Mouse (Mus musculus) urinary bladder, postnatal 10 days (tissue): ENCODE results near the gene Efna4.

Source experiments
- DNase-seq: peaks from one replicate; pipeline ENCODE4 v3.0.0; 2022; ENCODE audit warnings: low spot score

Gene Efna4

GRCm38 (mm10) chr3:89305105-89305504 is 32.7 kb downstream of the Efna4 start:
- no peak for DNase-seq

- no peak for DNase-seq
These were observed 33.4 kb downstream of the Efna4 start for GRCm38 (mm10) chr3:89304440-89304839.

- no peak for DNase-seq
These were observed 37.3 kb downstream of the Efna4 start for GRCm38 (mm10) chr3:89300514-89300913.

- no peak for DNase-seq
These were observed 37.8 kb downstream of the Efna4 start for GRCm38 (mm10) chr3:89300071-89300470.

- no peak for DNase-seq
These were observed 38.3 kb downstream of the Efna4 start for GRCm38 (mm10) chr3:89299499-89299898.

- DNase-seq: no peak
These were observed 38.9 kb downstream of the Efna4 start for GRCm38 (mm10) chr3:89298908-89299307.

- DNase-seq: no peak
These were observed 40.9 kb downstream of the Efna4 start for GRCm38 (mm10) chr3:89296761-89297396.

- no peak for DNase-seq
These were observed 42.1 kb downstream of the Efna4 start for GRCm38 (mm10) chr3:89295685-89296230.

- no peak for DNase-seq
These were observed 43.6 kb downstream of the Efna4 start for GRCm38 (mm10) chr3:89294195-89294594.

- DNase-seq: no peak
These were observed 44.4 kb downstream of the Efna4 start for GRCm38 (mm10) chr3:89293247-89293918.

GRCm38 (mm10) chr3:89292303-89292702 is 45.5 kb downstream of the Efna4 start:
- no peak for DNase-seq

- DNase-seq: no peak
These were observed 46.0 kb downstream of the Efna4 start for GRCm38 (mm10) chr3:89291874-89292273.

GRCm38 (mm10) chr3:89288503-89288928 is 49.3 kb downstream of the Efna4 start:
- DNase-seq: no peak

GRCm38 (mm10) chr3:89287286-89287685 is 50.5 kb downstream of the Efna4 start:
- no peak for DNase-seq

GRCm38 (mm10) chr3:89285526-89285925 is 52.3 kb downstream of the Efna4 start:
- DNase-seq: no peak

- DNase-seq: no peak
These were observed 53.6 kb downstream of the Efna4 start for GRCm38 (mm10) chr3:89284261-89284660.
